Mouse (Mus musculus) kidney, postnatal 0 days (tissue): ENCODE measurements around the gene Rims4. TPM values are rescaled to one million over a fixed set of nuclear protein-coding genes. Genes with fewer than 3 reads are reported as not detected.

Experiments used
- ATAC-seq: fragments of 200-750 bp; cut with Nextera tagmentation; replicated peaks from 2 replicates; pipeline ENCODE4 v1.8.0; 2017; ENCODE audit warnings: low read depth, moderate number of reproducible peaks, moderate TSS enrichment, moderate library complexity; ENCODE audit not compliant: low FRiP score
- DNase-seq: peaks from one replicate; pipeline ENCODE4 v3.0.0-alpha.2; 2016; ENCODE audit warnings: low spot score
- H3K27ac ChIP-seq: fragments of 300-500 bp; sonication (generic); 2 replicates; pipeline ENCODE4 v1.5.1; 2014; ENCODE audit warnings: mild to moderate bottlenecking
- H3K27me3 ChIP-seq: fragments of 300-500 bp; sonication (generic); 2 replicates; pipeline ENCODE4 v1.6.1; 2014; ENCODE audit warnings: low read length, mixed read lengths; ENCODE audit not compliant: insufficient read depth
- H3K36me3 ChIP-seq: fragments of 300-500 bp; sonication (generic); 2 replicates; pipeline ENCODE4 v1.6.1; 2014; ENCODE audit warnings: low read length, mixed read lengths; ENCODE audit not compliant: insufficient read depth
- H3K4me1 ChIP-seq: fragments of 300-500 bp; sonication (generic); replicated peaks from 2 replicates; pipeline ENCODE4 v1.6.1; 2014; ENCODE audit warnings: antibody characterized with exemption, low read length, mixed read lengths; ENCODE audit not compliant: insufficient read depth
- H3K4me2 ChIP-seq: fragments of 300-500 bp; sonication (generic); 2 replicates; pipeline ENCODE4 v1.6.1; 2014; ENCODE audit warnings: mild to moderate bottlenecking, low read length, moderate library complexity, mixed read lengths
- H3K4me3 ChIP-seq: fragments of 300-500 bp; sonication (generic); replicated peaks from 2 replicates; pipeline ENCODE4 v1.5.1; 2014; ENCODE audit warnings: low read depth, low read length
- H3K9ac ChIP-seq: fragments of 300-500 bp; sonication (generic); 2 replicates; pipeline ENCODE4 v1.6.1; 2014; ENCODE audit warnings: low read depth, low read length
- H3K9me3 ChIP-seq: fragments of 300-500 bp; sonication (generic); replicated peaks from 2 replicates; pipeline ENCODE4 v1.6.1; 2016; ENCODE audit warnings: low read length, inconsistent platforms, mixed read lengths
- CTCF ChIP-seq: IDR thresholded peaks from 2 replicates; pipeline ENCODE4 v1.5.1; 2016; ENCODE audit warnings: antibody characterized with exemption, low read depth, mild to moderate bottlenecking, moderate library complexity
- WGBS: fragments of 180-500 bp; shearing (Covaris S2); extraction: QIAGEN DNeasy Blood & Tissue Kit; methylation state at CpG from one replicate; pipeline ENCODE4 v1.1.7; 2014; 5-methylcytosine and 5-hydroxymethylcytosine counted together
- polyA plus RNA-seq: library from polyadenylated mRNA; unstranded; fragments of >200 nt; fragmentation: Nextera tagmentation; extraction: Ambion mirVana; gene quantifications from 2 replicates; pipeline ENCODE4 v1.2.1, GENCODE M21; 2015

The Rims4 gene
- polyA plus RNA-seq, 1 experiment from 2014 or later = 0.33 TPM

DNA sequence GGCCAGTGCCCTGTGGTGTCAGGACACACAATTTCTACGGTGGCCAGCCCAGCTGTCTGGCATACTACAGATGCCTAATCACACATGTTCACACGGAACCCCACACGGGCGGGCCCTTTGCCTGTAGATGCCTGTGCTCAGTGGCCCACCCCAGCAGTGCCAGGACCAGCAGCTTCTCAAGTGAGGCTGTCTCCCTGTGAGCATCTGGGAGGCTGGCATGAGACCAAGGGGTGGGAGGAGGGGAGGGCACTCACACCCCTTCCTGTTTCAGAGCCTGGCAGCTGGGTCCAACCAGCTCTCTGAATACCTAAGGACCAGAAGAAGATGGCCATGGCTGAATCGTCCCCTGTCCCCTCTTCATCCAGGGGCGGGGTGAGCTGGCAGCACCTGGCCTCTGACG is 43.0 kb downstream of the Rims4 start:
- no peak overlapping the region for H3K27ac ChIP-seq
- DNase-seq = no peak
- WGBS = 64% methylated on average over 7 of the region's 7 CpGs
- no peak overlapping the region for H3K4me3 ChIP-seq
- TF ChIP-seq CTCF = no peak
- H3K4me1 ChIP-seq = no peaks in the 10 kb centered on the region
- no peaks in the 10 kb centered on the region for H3K9me3 ChIP-seq
- no peak overlapping the region for H3K9ac ChIP-seq
- no peaks in the 10 kb centered on the region; the same call in 1 of the 2 replicates for H3K27me3 ChIP-seq
- no peaks in the 10 kb centered on the region for H3K36me3 ChIP-seq
- no peak overlapping the region for H3K4me2 ChIP-seq
- ATAC-seq = no peak

DNA sequence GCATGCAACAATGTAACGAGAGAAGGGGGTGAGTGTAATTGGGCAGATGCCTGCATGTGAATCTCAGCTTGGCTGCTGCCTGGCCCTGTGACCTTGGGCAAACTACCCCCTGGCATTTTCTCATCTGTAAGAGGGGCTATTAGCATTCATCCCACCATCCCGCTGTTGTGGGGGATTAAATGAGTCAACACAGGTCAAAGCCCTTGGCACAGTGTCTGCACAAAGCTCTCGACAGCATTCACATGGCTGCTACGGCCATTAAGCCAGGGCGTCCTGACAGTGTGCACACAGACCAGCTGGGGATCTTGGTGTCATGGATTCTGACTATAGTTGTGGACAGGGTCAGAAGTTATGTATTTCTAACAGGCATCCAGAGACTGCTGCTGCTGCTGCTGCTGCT is 43.6 kb downstream of the Rims4 start:
- Histone ChIP-seq H3K27ac (no peak overlapping the region), H3K36me3 (no peaks in the 10 kb centered on the region), H3K4me2 (no peak overlapping the region), H3K4me1 (no peaks in the 10 kb centered on the region), H3K4me3 (no peak overlapping the region), H3K9ac (no peak overlapping the region), H3K9me3 (no peaks in the 10 kb centered on the region), H3K27me3 (no peaks in the 10 kb centered on the region; the same call in 1 of the 2 replicates)
- ATAC-seq (no peak), DNase-seq (no peak)
- WGBS = 37% methylated on average over 5 of the region's 5 CpGs
- TF ChIP-seq CTCF = no peak

DNA sequence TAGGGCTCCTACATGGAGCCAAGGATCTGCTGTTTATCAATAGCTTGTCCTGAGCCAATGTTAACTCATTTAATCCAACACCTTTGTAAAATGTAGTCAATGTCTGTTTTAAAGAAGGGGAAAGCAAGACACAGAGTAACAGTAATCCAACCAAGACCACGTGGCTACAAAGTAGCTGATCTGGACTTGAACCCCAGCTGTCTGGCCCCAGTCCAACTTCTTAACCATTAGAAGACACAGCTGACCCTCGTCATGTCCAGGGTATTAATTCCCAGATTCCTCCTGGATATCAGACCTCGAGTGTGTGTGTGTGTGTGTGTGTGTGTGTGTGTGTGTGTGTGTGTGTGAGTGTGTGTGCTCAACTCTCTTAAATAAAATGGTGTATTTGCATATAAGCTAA is 46.6 kb downstream of the Rims4 start:
- TF ChIP-seq CTCF = no peak
- 27% methylated on average over 3 of the region's 3 CpGs for WGBS
- Histone ChIP-seq H3K27ac (no peak overlapping the region), H3K36me3 (no peaks in the 10 kb centered on the region), H3K27me3 (no peaks in the 10 kb centered on the region; the same call in 1 of the 2 replicates), H3K4me1 (no peaks in the 10 kb centered on the region), H3K9ac (no peak overlapping the region), H3K4me2 (no peak overlapping the region), H3K9me3 (no peaks in the 10 kb centered on the region), H3K4me3 (no peak overlapping the region)
- ATAC-seq = no peak
- no peak for DNase-seq

DNA sequence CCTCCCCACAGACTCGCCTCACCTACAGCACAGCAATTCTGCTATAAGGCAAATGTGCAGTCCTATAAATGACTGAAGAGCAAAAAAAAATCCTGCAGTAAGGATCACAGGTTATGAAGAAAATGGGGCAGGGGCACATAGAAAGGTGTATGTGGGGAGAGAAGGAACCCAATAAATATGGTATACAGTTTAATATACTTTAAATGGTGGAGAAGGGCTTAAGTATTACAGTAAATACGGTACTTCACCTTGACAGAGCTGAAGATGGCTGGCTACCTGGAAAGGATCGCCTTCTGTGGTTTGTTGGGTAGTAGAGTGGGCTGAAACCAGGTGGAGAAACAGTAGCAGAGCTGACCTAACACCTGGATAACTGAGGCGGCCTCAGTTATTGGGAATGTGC is 47.2 kb downstream of the Rims4 start:
- no peaks in the 10 kb centered on the region for H3K4me1 ChIP-seq
- no peak for TF ChIP-seq CTCF
- DNase-seq = no peak
- no peak overlapping the region for H3K4me3 ChIP-seq
- ATAC-seq = no peak
- no peaks in the 10 kb centered on the region for H3K36me3 ChIP-seq
- H3K27me3 ChIP-seq = no peaks in the 10 kb centered on the region; the same call in 1 of the 2 replicates
- H3K4me2 ChIP-seq = no peak overlapping the region
- WGBS = 84% methylated on average over 4 of the region's 4 CpGs
- H3K9ac ChIP-seq = no peak overlapping the region
- H3K9me3 ChIP-seq = no peaks in the 10 kb centered on the region
- H3K27ac ChIP-seq = no peak overlapping the region

DNA sequence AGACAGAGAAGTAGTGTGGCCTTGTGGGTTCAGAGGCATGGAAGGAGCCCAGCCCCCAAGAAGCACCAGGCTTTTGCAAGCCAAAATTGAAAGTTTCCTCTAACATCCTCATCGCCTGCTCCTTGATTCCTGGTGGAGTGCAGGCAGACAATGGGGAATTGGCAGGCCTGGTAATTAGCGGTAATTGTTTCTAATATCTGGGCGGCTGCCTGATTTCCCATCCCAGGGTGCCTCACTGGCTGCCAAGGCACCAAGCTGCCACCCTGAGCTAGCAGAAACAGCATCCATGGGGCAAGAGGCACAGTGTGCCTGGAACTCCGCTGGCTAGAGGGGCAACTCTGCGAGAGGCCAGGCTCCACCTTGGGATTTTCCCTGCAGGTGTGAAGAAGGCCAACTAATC is 48.7 kb downstream of the Rims4 start:
- WGBS = 61% methylated on average over 5 of the region's 5 CpGs
- ATAC-seq (no peak), DNase-seq (no peak)
- H3K9me3 ChIP-seq = no peaks in the 10 kb centered on the region
- H3K9ac ChIP-seq = no peak overlapping the region
- no peaks in the 10 kb centered on the region; the same call in 1 of the 2 replicates for H3K27me3 ChIP-seq
- no peaks in the 10 kb centered on the region for H3K36me3 ChIP-seq
- no peak for TF ChIP-seq CTCF
- no peak overlapping the region for H3K4me2 ChIP-seq
- H3K27ac ChIP-seq = no peak overlapping the region
- H3K4me3 ChIP-seq = no peak overlapping the region
- no peaks in the 10 kb centered on the region for H3K4me1 ChIP-seq

DNA sequence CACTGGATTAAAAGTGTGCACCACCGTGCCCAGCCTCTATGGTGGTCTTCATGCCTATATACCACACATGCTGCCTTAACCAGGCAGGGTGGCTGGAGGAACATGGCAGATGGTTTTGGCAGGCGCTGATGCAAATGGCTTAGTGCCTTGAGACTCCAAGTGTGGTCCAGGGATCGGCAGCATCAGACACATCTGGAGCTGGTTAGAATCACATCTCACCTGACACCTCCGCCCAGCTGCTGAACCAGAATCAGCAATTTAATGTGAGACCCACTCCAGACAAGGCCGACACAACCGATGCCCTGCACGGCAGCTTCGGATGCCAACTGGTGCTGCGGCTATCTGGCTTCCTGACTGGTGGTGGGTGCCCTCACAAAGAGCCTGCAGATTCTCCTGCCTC is 52.4 kb downstream of the Rims4 start:
- H3K4me1 ChIP-seq = no peaks in the 10 kb centered on the region

DNA sequence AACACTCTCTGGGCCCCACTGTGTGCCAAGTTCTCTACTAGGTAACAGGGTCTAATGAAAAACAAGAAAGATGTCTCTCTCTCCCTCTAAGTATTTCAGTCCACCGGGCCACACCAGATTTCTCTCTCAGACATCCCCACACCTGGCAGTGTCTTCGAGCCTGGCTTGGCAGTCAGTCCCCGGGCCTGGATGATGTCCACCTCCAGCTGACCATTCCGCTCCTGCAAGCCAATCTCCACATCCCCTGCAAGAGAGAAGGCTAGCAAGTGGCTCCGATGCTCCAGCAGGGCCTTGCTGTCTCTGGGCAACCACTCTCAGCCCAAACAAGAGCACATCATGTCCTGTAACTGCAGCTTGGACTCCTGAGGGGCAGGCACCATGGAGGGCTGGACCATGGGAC is 53.2 kb downstream of the Rims4 start:
- Histone ChIP-seq H3K9ac (no peak overlapping the region), H3K4me2 (no peak overlapping the region), H3K36me3 (no peaks in the 10 kb centered on the region), H3K9me3 (no peaks in the 10 kb centered on the region), H3K4me1 (no peaks in the 10 kb centered on the region), H3K27ac (no peak overlapping the region), H3K27me3 (no peaks in the 10 kb centered on the region), H3K4me3 (no peak overlapping the region)
- WGBS = 90% methylated on average over 5 of the region's 5 CpGs
- no peak for TF ChIP-seq CTCF
- DNase-seq (no peak), ATAC-seq (no peak)

More for the DNA sequence above, 52.4 kb downstream of the Rims4 start:
- no peak for ATAC-seq
- Histone ChIP-seq H3K4me2 (no peak overlapping the region), H3K4me3 (no peak overlapping the region), H3K9ac (no peak overlapping the region), H3K36me3 (no peaks in the 10 kb centered on the region), H3K27me3 (no peaks in the 10 kb centered on the region), H3K27ac (no peak overlapping the region), H3K9me3 (no peaks in the 10 kb centered on the region)
- DNase-seq = no peak
- TF ChIP-seq CTCF = no peak
- 93% methylated on average over 9 of the region's 9 CpGs for WGBS
